Mouse (Mus musculus) 416B (cell line): ENCODE results near the gene Unc45a.
A peak's percentile ranks its signal among the peaks of the same experiment; 100 is the strongest.

Experiments
- DNase-seq: peaks from one replicate; pipeline ENCODE4 v3.0.0; 2011; ENCODE audit warnings: low read depth

Unc45a gene

GRCm38 (mm10) chr7:80368009-80368408 lies 27.2 kb upstream of the Unc45a start:
- no peak for DNase-seq

GRCm38 (mm10) chr7:80367232-80367631 lies 26.4 kb upstream of the Unc45a start:
- DNase-seq, result no peak

GRCm38 (mm10) chr7:80365759-80366158 lies 25.0 kb upstream of the Unc45a start:
- no peak for DNase-seq

- DNase-seq, result peak; percentile 77
Measured at GRCm38 (mm10) chr7:80360435-80360834, 19.6 kb upstream of the Unc45a start.

GRCm38 (mm10) chr7:80358039-80358438 lies 17.2 kb upstream of the Unc45a start:
- no peak for DNase-seq

- DNase-seq, result no peak
Measured at GRCm38 (mm10) chr7:80357156-80357555, 16.4 kb upstream of the Unc45a start.

GRCm38 (mm10) chr7:80356351-80356750 lies 15.5 kb upstream of the Unc45a start:
- no peak for DNase-seq

GRCm38 (mm10) chr7:80352920-80353319 lies 12.1 kb upstream of the Unc45a start:
- DNase-seq, result no peak

- DNase-seq, result no peak
Measured at GRCm38 (mm10) chr7:80350808-80351207, 10.0 kb upstream of the Unc45a start.

- no peak for DNase-seq
Measured at GRCm38 (mm10) chr7:80347670-80348586, 7.1 kb upstream of the Unc45a start.

GRCm38 (mm10) chr7:80346830-80347229 lies 6.0 kb upstream of the Unc45a start:
- DNase-seq, result peak; percentile 34

- no peak for DNase-seq
Measured at GRCm38 (mm10) chr7:80346173-80346572, 5.4 kb upstream of the Unc45a start.

- no peak for DNase-seq
Measured at GRCm38 (mm10) chr7:80343270-80344018, 2.6 kb upstream of the Unc45a start.

GRCm38 (mm10) chr7:80342858-80343257 lies 2.1 kb upstream of the Unc45a start, which contains the start of gene Hddc3:
Hddc3 (plus strand) TSS chr7:80343104.
- peak; percentile 97 for DNase-seq

GRCm38 (mm10) chr7:80341793-80342192 lies 988 bp upstream of the Unc45a start:
- DNase-seq, result no peak

- peak; percentile 98 for DNase-seq
Measured at GRCm38 (mm10) chr7:80339793-80340628, 794 bp downstream of the Unc45a start.

- peak; percentile 33 for DNase-seq
Measured at GRCm38 (mm10) chr7:80339371-80339770, 1.4 kb downstream of the Unc45a start.

- DNase-seq, result no peak
Measured at GRCm38 (mm10) chr7:80336932-80337331, 3.9 kb downstream of the Unc45a start.

GRCm38 (mm10) chr7:80334848-80335247 lies 6.0 kb downstream of the Unc45a start:
- DNase-seq, result no peak

- no peak for DNase-seq
Measured at GRCm38 (mm10) chr7:80331433-80331832, 9.4 kb downstream of the Unc45a start.

GRCm38 (mm10) chr7:80330278-80330677 lies 10.5 kb downstream of the Unc45a start:
- DNase-seq, result no peak

- DNase-seq, result no peak
Measured at GRCm38 (mm10) chr7:80326076-80326475, 14.7 kb downstream of the Unc45a start.
